In genomic region chr4:152107971-152108509, GRCm38 (mm10) we compare ENCODE assay signal across 9 mouse cellular contexts. TPM values are rescaled to one million over a fixed set of nuclear protein-coding genes. Genes with fewer than 3 reads are reported as not detected.
DNase-seq lines count a peak whose midpoint lies in the region; ATAC-seq and TF ChIP-seq lines count a peak whose summit lies in the region.
"Had no signal": no experiment of that assay in that cellular context is flagged by ENCODE, and none has a peak within 500 bp of the region (broad histone marks: within the 10 kb centered on the region; RNA-seq: fewer than 3 reads in every experiment).

No protein-coding gene starts in this region.

- TF ChIP-seq CTCF in G1E (IDR thresholded peaks at IDR 0.05; ENCODE audit: low read depth, low read length): no peak
- TF ChIP-seq CTCF in hindbrain, postnatal 0 days (IDR thresholded peaks at IDR 0.05; ENCODE audit: low read depth): no peak

- peak; percentile 74 for DNase-seq in G1E (ENCODE audit: low spot score)
- peak; percentile 87 for DNase-seq in adrenal gland, postnatal 10 days
- DNase-seq in hindbrain, postnatal 0 days (ENCODE audit: low spot score): peak; percentile 90
- peak; percentile 69 to 82 for DNase-seq in left cerebral cortex, postnatal 14 days (ENCODE audit: low spot score in 2 of 2)
- peak; percentile 67 to 69 for DNase-seq in right cerebral cortex, postnatal 36 days (ENCODE audit: low spot score in 2 of 2)
- DNase-seq in thymus, postnatal 14 days: no peak

- ATAC-seq in G1E (ENCODE audit: extremely low read depth, insufficient number of reproducible peaks, low FRiP score, poor library complexity, severe bottlenecking): peak; percentile 90
- peak; percentile 89 for ATAC-seq in embryonic facial prominence, embryonic 15.5 days (ENCODE audit: insufficient number of reproducible peaks, low FRiP score, low TSS enrichment, low read depth)
- peak; percentile 92 for ATAC-seq in hindbrain, postnatal 0 days

- H3K27ac ChIP-seq in embryonic facial prominence, embryonic 15.5 days (replicated peaks): peak overlapping the region; percentile 71
- peak overlapping the region; percentile 54 for H3K27ac ChIP-seq in hindbrain, postnatal 0 days

- H3K36me3 ChIP-seq in G1E (replicated peaks): peaks cover 17% of the 10 kb centered on the region
- H3K36me3 ChIP-seq in embryonic facial prominence, embryonic 15.5 days: peaks cover 85% of the 10 kb centered on the region
- peaks cover 16% of the 10 kb centered on the region; the same call in 1 of the 2 replicates for H3K36me3 ChIP-seq in hindbrain, postnatal 0 days (ENCODE audit: insufficient read depth, low read length)
- H3K36me3 ChIP-seq in megakaryocyte, embryonic 14.5 days (replicated peaks; ENCODE audit: low read length): peaks cover 41% of the 10 kb centered on the region

- WGBS in embryonic facial prominence, embryonic 15.5 days: 22% methylated on average over 30 of the region's 30 CpGs
- WGBS in hindbrain, postnatal 0 days: 17% methylated on average over 30 of the region's 30 CpGs

- H3K27me3 ChIP-seq in G1E (ENCODE audit: insufficient read depth, low read length): peaks cover 11% of the 10 kb centered on the region; the same call in 1 of the 2 replicates
- H3K27me3 ChIP-seq in embryonic facial prominence, embryonic 15.5 days: no peaks in the 10 kb centered on the region
- no peaks in the 10 kb centered on the region for H3K27me3 ChIP-seq in hindbrain, postnatal 0 days (ENCODE audit: insufficient read depth, low read length)
- H3K27me3 ChIP-seq in megakaryocyte, embryonic 14.5 days (replicated peaks): peaks cover 6% of the 10 kb centered on the region

- peak overlapping the region; percentile 47 for H3K4me2 ChIP-seq in embryonic facial prominence, embryonic 15.5 days (replicated peaks)
- H3K4me2 ChIP-seq in hindbrain, postnatal 0 days (ENCODE audit: low read depth, low read length): peak overlapping the region; percentile 52

- no peak overlapping the region for H3K9ac ChIP-seq in embryonic facial prominence, embryonic 15.5 days
- peak overlapping the region; percentile 6 for H3K9ac ChIP-seq in hindbrain, postnatal 0 days (replicated peaks; ENCODE audit: low read length)

- H3K9me3 ChIP-seq in G1E (replicated peaks): no peaks in the 10 kb centered on the region
- H3K9me3 ChIP-seq in embryonic facial prominence, embryonic 15.5 days (replicated peaks): no peaks in the 10 kb centered on the region
- H3K9me3 ChIP-seq in hindbrain, postnatal 0 days (ENCODE audit: low read length): no peaks in the 10 kb centered on the region
- no peaks in the 10 kb centered on the region for H3K9me3 ChIP-seq in megakaryocyte, embryonic 14.5 days

- intact Hi-C loops in left cerebral cortex, postnatal 14 days (cut with DNase I): no loop called here

- peaks cover 18% of the 10 kb centered on the region for H3K4me1 ChIP-seq in G1E (ENCODE audit: insufficient read depth, low read depth, low read length)
- peaks cover 19% of the 10 kb centered on the region for H3K4me1 ChIP-seq in embryonic facial prominence, embryonic 15.5 days
- peaks cover 14% of the 10 kb centered on the region for H3K4me1 ChIP-seq in hindbrain, postnatal 0 days (ENCODE audit: insufficient read depth, low read length)
- H3K4me1 ChIP-seq in megakaryocyte, embryonic 14.5 days: peaks cover 62% of the 10 kb centered on the region

- H3K4me3 ChIP-seq in G1E (ENCODE audit: low read depth, low read length): peak overlapping the region; percentile 70
- H3K4me3 ChIP-seq in embryonic facial prominence, embryonic 15.5 days (replicated peaks): peak overlapping the region; percentile 31
- peak overlapping the region; percentile 24 for H3K4me3 ChIP-seq in hindbrain, postnatal 0 days (ENCODE audit: low read length)
- peak overlapping the region; percentile 19 for H3K4me3 ChIP-seq in megakaryocyte, embryonic 14.5 days (replicated peaks)

RNA-seq across cellular contexts. Expression of gene Tnfrsf25, which starts 7.7 kb away (rescaled TPM):
- not detected in 2 replicates for total RNA-seq in G1E (2014; fragmentation: Nextera tagmentation)
- total RNA-seq in G1E (2017): 0.29 TPM in 1 of 2 replicates, not detected in the other
- polyA plus RNA-seq in G1E (2012): not detected in 2 replicates
- 1 to 10 TPM; 1.9 to 4.3 TPM for total RNA-seq in adrenal gland, postnatal 10 days (2021)
- 1.5 and 2.0 TPM in 2 replicates for polyA plus RNA-seq in embryonic facial prominence, embryonic 15.5 days (2015; fragmentation: Nextera tagmentation; extraction: Ambion mirVana)
- 0.22 and 1.6 TPM in 2 replicates for total RNA-seq in hindbrain, postnatal 0 days (2014; rRNA removed)
- 0.48 and 0.62 TPM in 2 replicates for polyA plus RNA-seq in hindbrain, postnatal 0 days (2015; fragmentation: Nextera tagmentation; extraction: Ambion mirVana)
- 10 to 100 TPM in 1 of 2 experiments, 1 to 10 TPM in 1; 6.2 to 16.5 TPM for total RNA-seq in left cerebral cortex, postnatal 14 days (2021)
- 0.56 TPM in 1 of 2 replicates, not detected in the other for polyA plus RNA-seq in megakaryocyte, embryonic 14.5 days (2012; ENCODE audit: insufficient read depth, low replicate concordance)

RNA-seq across cellular contexts. Expression of gene Plekhg5, which starts 35.7 kb away (rescaled TPM):
- total RNA-seq in G1E (2014; fragmentation: Nextera tagmentation) (0.87 and 3.9 TPM in 2 replicates), G1E (2017) (1.6 and 1.7 TPM in 2 replicates)
- polyA plus RNA-seq in G1E (2012): 4.0 and 4.1 TPM in 2 replicates
- total RNA-seq in adrenal gland, postnatal 10 days (2021): 10 to 100 TPM; 17.1 to 20.1 TPM
- 20.8 and 21.3 TPM in 2 replicates for polyA plus RNA-seq in embryonic facial prominence, embryonic 15.5 days (2015; fragmentation: Nextera tagmentation; extraction: Ambion mirVana)
- 20.7 and 21.0 TPM in 2 replicates for total RNA-seq in hindbrain, postnatal 0 days (2014; rRNA removed)
- polyA plus RNA-seq in hindbrain, postnatal 0 days (2015; fragmentation: Nextera tagmentation; extraction: Ambion mirVana): 13.1 and 13.3 TPM in 2 replicates
- 10 to 100 TPM; 74.0 to 84.0 TPM for total RNA-seq in left cerebral cortex, postnatal 14 days (2021)
- 3.6 and 5.5 TPM in 2 replicates for polyA plus RNA-seq in megakaryocyte, embryonic 14.5 days (2012; ENCODE audit: insufficient read depth, low replicate concordance)

RNA-seq across cellular contexts. Expression of gene Espn, which starts 44.1 kb away (rescaled TPM):
- 9.3 and 16.4 TPM in 2 replicates for total RNA-seq in G1E (2014; fragmentation: Nextera tagmentation)
- total RNA-seq in G1E (2017): 4.2 and 4.3 TPM in 2 replicates
- polyA plus RNA-seq in G1E (2012): 48.0 and 61.7 TPM in 2 replicates
- total RNA-seq in adrenal gland, postnatal 10 days (2021): 1 to 10 TPM; 1.2 to 1.3 TPM
- polyA plus RNA-seq in embryonic facial prominence, embryonic 15.5 days (2015; fragmentation: Nextera tagmentation; extraction: Ambion mirVana): 7.5 TPM in 2 replicates
- 0.47 and 1.4 TPM in 2 replicates for total RNA-seq in hindbrain, postnatal 0 days (2014; rRNA removed)
- polyA plus RNA-seq in hindbrain, postnatal 0 days (2015; fragmentation: Nextera tagmentation; extraction: Ambion mirVana): 0.71 and 0.79 TPM in 2 replicates
- total RNA-seq in left cerebral cortex, postnatal 14 days (2021): under 1 TPM; 0.24 to 0.44 TPM
- 9.3 and 14.4 TPM in 2 replicates for polyA plus RNA-seq in megakaryocyte, embryonic 14.5 days (2012; ENCODE audit: insufficient read depth, low replicate concordance)

RNA-seq across cellular contexts. Expression of gene Hes2, which starts 50.6 kb away (rescaled TPM):
- total RNA-seq in G1E (2014; fragmentation: Nextera tagmentation) (not detected in 2 replicates), G1E (2017) (0.33 and 0.46 TPM in 2 replicates)
- 0.04 and 0.18 TPM in 2 replicates for polyA plus RNA-seq in G1E (2012)
- total RNA-seq in adrenal gland, postnatal 10 days (2021): not detected
- polyA plus RNA-seq in embryonic facial prominence, embryonic 15.5 days (2015; fragmentation: Nextera tagmentation; extraction: Ambion mirVana): 1.6 and 1.9 TPM in 2 replicates
- total RNA-seq in hindbrain, postnatal 0 days (2014; rRNA removed): not detected in 2 replicates
- polyA plus RNA-seq in hindbrain, postnatal 0 days (2015; fragmentation: Nextera tagmentation; extraction: Ambion mirVana): not detected in 2 replicates
- total RNA-seq in left cerebral cortex, postnatal 14 days (2021): not detected
- polyA plus RNA-seq in megakaryocyte, embryonic 14.5 days (2012; ENCODE audit: insufficient read depth, low replicate concordance): not detected in 2 replicates
- total RNA-seq: gastrocnemius, postnatal 4 days had no signal

Comparison
In these comparisons a context has a peak if more than half of its experiments do, and no peak if none do; other contexts are left out.
1. H3K4me3 ChIP-seq: peak in every context shown above with its lines; median percentile 70 in G1E; 31 in embryonic facial prominence, embryonic 15.5 days; 24 in hindbrain, postnatal 0 days; 19 in megakaryocyte, embryonic 14.5 days.